Mouse (Mus musculus): ENCODE measurements at regions not wholly inside any gene's neighbourhood (a gene's known extent, or its start where the extent isn't known, plus 50 kb on each side); places are given as distances from the start of the nearest gene placed in this dataset.

DNA sequence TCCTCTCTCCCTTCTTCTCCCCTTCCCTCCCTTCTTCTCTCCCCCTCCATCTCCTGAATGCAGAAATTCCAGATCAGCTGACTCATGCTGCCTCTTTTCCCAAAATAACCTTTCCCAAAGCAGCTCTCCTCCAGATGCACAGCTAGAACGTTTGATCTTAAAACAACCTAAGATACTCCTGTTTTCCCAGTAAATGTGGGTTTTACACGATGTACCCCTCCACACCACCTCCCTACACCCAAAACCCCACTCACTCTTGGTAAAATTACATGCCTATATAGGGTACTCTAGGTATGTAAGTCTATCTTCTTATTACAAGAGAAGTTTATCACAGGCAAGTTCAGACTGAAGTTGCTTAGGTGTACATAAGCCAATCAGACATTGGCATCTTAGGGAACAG, 155.2 kb upstream of the Tox3 start:
- Histone ChIP-seq H3K4me1 (replicated peaks; ENCODE audit: control insufficient read depth in 2 of 2, insufficient read depth in 2 of 2, low read length in 1 of 2) (no peaks in the 10 kb centered on the region), H3K9me3 (ENCODE audit: control insufficient read depth, low read length) (no peaks in the 10 kb centered on the region), H3K4me3 (ENCODE audit: insufficient read depth in 1 of 2, low read depth in 2 of 2, low read length in 2 of 2) (no peak overlapping the region), H3K36me3 (replicated peaks; ENCODE audit: control insufficient read depth, insufficient read depth, low read depth) (no peaks in the 10 kb centered on the region), H3K27me3 (ENCODE audit: control insufficient read depth, insufficient read depth, low read length) (no peaks in the 10 kb centered on the region), H3K9ac (replicated peaks) (no peak overlapping the region), H3K4me2 (ENCODE audit: low read depth) (no peak overlapping the region), H3K27ac (no peak overlapping the region)
- WGBS (ENCODE audit: insufficient replicate concordance) = 18% methylated on average over 2 of the region's 2 CpGs
- no peak for ATAC-seq (ENCODE audit: insufficient read depth)
- TF ChIP-seq EP300 (IDR thresholded peaks at IDR 0.05; ENCODE audit: low read depth) = no peak
- TF ChIP-seq CTCF (IDR thresholded peaks at IDR 0.05; ENCODE audit: low read depth) = no peak
- no peak for DNase-seq (ENCODE audit: low read depth in 3 of 3, low spot score in 3 of 3)

DNA sequence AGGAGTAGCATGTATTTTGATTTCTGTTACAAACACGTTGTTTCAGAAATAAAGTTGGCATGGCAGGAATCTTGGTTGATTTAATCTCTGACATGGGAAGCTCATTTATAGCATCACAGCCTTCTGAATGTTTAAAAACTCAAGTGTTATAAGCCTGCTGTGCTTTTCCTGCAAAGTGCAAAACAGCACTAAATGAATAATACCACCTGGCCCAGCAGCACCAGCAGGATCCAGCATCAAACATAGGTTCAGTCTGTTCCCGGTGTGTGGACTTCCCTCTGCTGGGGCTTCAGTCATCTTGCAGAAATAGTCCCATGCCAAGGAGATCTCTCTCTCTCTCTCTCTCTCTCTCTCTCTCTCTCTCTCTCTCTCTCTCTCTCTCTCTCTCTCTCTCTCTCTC, 154.7 kb upstream of the Tox3 start:
- DNase-seq (ENCODE audit: low read depth in 3 of 3, low spot score in 3 of 3) (no peak), ATAC-seq (ENCODE audit: insufficient read depth) (no peak)
- Histone ChIP-seq H3K36me3 (replicated peaks; ENCODE audit: control insufficient read depth, insufficient read depth, low read depth) (no peaks in the 10 kb centered on the region), H3K4me1 (replicated peaks; ENCODE audit: control insufficient read depth in 2 of 2, insufficient read depth in 2 of 2, low read length in 1 of 2) (no peaks in the 10 kb centered on the region), H3K9ac (replicated peaks) (no peak overlapping the region), H3K9me3 (ENCODE audit: control insufficient read depth, low read length) (no peaks in the 10 kb centered on the region), H3K27ac (no peak overlapping the region), H3K4me3 (ENCODE audit: insufficient read depth in 1 of 2, low read depth in 2 of 2, low read length in 2 of 2) (no peak overlapping the region), H3K27me3 (ENCODE audit: control insufficient read depth, insufficient read depth, low read length) (no peaks in the 10 kb centered on the region), H3K4me2 (ENCODE audit: low read depth) (no peak overlapping the region)
- WGBS (ENCODE audit: insufficient replicate concordance) = 55% methylated on average over 2 of the region's 2 CpGs
- TF ChIP-seq CTCF (IDR thresholded peaks at IDR 0.05; ENCODE audit: low read depth) (no peak), EP300 (IDR thresholded peaks at IDR 0.05; ENCODE audit: low read depth) (no peak)

DNA sequence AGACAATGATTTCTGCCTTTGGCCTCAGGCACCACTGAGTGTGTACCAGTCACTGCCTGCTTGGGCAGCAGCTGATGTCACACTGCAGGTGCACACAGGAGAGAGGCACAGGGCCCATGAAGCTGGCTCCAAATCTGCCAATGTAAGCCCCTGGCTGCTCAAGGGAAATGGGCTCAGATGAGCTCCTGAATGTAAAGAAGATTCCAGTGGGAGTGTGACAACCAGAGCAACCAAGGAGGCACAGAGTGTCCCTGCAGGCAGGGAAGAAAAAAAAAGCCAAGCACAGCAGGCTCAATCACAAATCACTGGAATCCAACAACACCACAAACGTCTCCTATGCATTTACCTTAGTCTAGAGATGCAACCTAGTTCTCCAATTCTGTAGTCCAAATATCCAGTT, 151.2 kb upstream of the Tox3 start:
- H3K27me3 ChIP-seq (ENCODE audit: control insufficient read depth, insufficient read depth, low read length) = no peaks in the 10 kb centered on the region
- no peak for TF ChIP-seq CTCF (IDR thresholded peaks at IDR 0.05; ENCODE audit: low read depth)

DNA sequence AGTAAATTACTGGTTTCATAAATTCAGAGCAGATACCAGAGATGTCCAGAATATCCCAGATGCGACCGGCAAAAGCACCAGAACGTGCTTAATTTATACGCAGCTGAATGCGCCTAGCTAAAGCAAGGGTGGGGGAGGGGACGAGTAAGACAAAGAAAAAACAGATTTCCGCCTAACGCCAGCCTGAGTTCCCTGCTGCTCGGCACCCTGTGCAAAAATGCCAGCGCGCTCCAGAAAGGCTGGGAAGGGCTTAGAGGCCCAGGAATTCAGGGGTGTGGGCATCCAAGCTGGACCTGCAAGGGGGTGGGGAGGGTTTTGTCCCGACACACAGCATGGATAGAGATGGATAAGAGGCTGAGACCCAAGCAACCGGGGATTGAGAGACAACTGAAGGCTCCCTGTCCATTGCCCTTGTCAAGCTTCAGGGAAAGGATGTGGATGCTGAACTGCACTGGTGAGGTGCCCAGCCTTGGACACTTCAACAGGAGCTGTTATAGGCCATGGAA, 148.6 kb upstream of the Tox3 start:
- 15% methylated on average over 13 of the region's 13 CpGs for WGBS (ENCODE audit: insufficient replicate concordance)
- TF ChIP-seq EP300 (IDR thresholded peaks at IDR 0.05; ENCODE audit: low read depth) = no peak
- TF ChIP-seq CTCF (IDR thresholded peaks at IDR 0.05; ENCODE audit: low read depth) = no peak
- Histone ChIP-seq H3K9me3 (ENCODE audit: control insufficient read depth, low read length) (no peaks in the 10 kb centered on the region), H3K4me2 (ENCODE audit: low read depth) (no peak overlapping the region), H3K27ac (no peak overlapping the region), H3K9ac (replicated peaks) (no peak overlapping the region), H3K36me3 (replicated peaks; ENCODE audit: control insufficient read depth, insufficient read depth, low read depth) (no peaks in the 10 kb centered on the region), H3K27me3 (ENCODE audit: control insufficient read depth, insufficient read depth, low read length) (no peaks in the 10 kb centered on the region), H3K4me3 (ENCODE audit: insufficient read depth in 1 of 2, low read depth in 2 of 2, low read length in 2 of 2) (no peak overlapping the region), H3K4me1 (replicated peaks; ENCODE audit: control insufficient read depth in 2 of 2, insufficient read depth in 2 of 2, low read length in 1 of 2) (no peaks in the 10 kb centered on the region)
- ATAC-seq (ENCODE audit: insufficient read depth) (no peak), DNase-seq (ENCODE audit: low read depth in 3 of 3, low spot score in 3 of 3) (no peak)

More for the DNA sequence above, 151.2 kb upstream of the Tox3 start:
- no peak overlapping the region for H3K4me3 ChIP-seq (ENCODE audit: insufficient read depth in 1 of 2, low read depth in 2 of 2, low read length in 2 of 2)
- no peak overlapping the region for H3K9ac ChIP-seq (replicated peaks)
- no peak overlapping the region for H3K4me2 ChIP-seq (ENCODE audit: low read depth)
- 11% methylated on average over 1 of the region's 1 CpGs for WGBS (ENCODE audit: insufficient replicate concordance)
- no peaks in the 10 kb centered on the region for H3K4me1 ChIP-seq (replicated peaks; ENCODE audit: control insufficient read depth in 2 of 2, insufficient read depth in 2 of 2, low read length in 1 of 2)
- ATAC-seq (ENCODE audit: insufficient read depth) = no peak
- H3K9me3 ChIP-seq (ENCODE audit: control insufficient read depth, low read length) = no peaks in the 10 kb centered on the region
- H3K27ac ChIP-seq = no peak overlapping the region
- no peak for DNase-seq (ENCODE audit: low read depth in 3 of 3, low spot score in 3 of 3)
- H3K36me3 ChIP-seq (replicated peaks; ENCODE audit: control insufficient read depth, insufficient read depth, low read depth) = no peaks in the 10 kb centered on the region

DNA sequence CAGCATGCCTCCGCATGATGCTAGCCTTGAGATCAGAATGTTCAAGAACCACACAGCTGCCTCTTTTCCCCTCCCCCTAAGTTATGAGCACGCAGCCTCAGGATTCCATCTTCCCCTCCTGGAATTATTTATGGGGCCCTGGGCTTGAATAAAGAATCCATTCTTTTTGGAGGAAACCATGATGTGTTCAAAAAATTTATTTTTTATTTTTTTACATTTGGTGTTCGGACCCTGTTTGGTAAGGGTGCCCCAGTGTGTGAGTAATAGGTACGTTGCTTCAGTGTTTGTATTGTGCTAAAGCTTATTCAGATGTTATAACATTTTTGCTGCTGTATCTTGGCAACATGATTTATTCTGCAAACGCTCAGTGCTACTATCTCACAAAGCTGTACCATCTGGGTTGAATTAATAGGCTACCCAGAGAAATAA, 147.8 kb upstream of the Tox3 start:
- H3K4me1 ChIP-seq (replicated peaks; ENCODE audit: control insufficient read depth in 2 of 2, insufficient read depth in 2 of 2, low read length in 1 of 2) = no peaks in the 10 kb centered on the region

More for the DNA sequence above, 147.8 kb upstream of the Tox3 start:
- WGBS (ENCODE audit: insufficient replicate concordance) = 54% methylated on average over 5 of the region's 5 CpGs
- Histone ChIP-seq H3K4me3 (ENCODE audit: insufficient read depth in 1 of 2, low read depth in 2 of 2, low read length in 2 of 2) (no peak overlapping the region), H3K36me3 (replicated peaks; ENCODE audit: control insufficient read depth, insufficient read depth, low read depth) (no peaks in the 10 kb centered on the region), H3K9me3 (ENCODE audit: control insufficient read depth, low read length) (no peaks in the 10 kb centered on the region), H3K27me3 (ENCODE audit: control insufficient read depth, insufficient read depth, low read length) (no peaks in the 10 kb centered on the region), H3K9ac (replicated peaks) (no peak overlapping the region), H3K4me2 (ENCODE audit: low read depth) (no peak overlapping the region), H3K27ac (no peak overlapping the region)
- ATAC-seq (ENCODE audit: insufficient read depth) (no peak), DNase-seq (ENCODE audit: low read depth in 3 of 3, low spot score in 3 of 3) (no peak)
- no peak for TF ChIP-seq CTCF (IDR thresholded peaks at IDR 0.05; ENCODE audit: low read depth)

Data from liver, embryonic 14.5 days (tissue).